Mouse (Mus musculus) thymus, adult 2 months (tissue): ENCODE results near the gene Syn2. TPM values are rescaled to one million over a fixed set of nuclear protein-coding genes. Genes with fewer than 3 reads are reported as not detected.
A peak's percentile ranks its signal among the peaks of the same experiment; 100 is the strongest.

ENCODE experiments used
- DNase-seq: peaks from one replicate; pipeline ENCODE4 v3.0.0; 2021
- H3K27ac ChIP-seq: fragments of 200-500 bp; 2 replicates; pipeline ENCODE4 v1.5.1; 2012; ENCODE audit warnings: low read length, control low read depth; ENCODE audit not compliant: control insufficient read depth, insufficient read depth
- H3K27me3 ChIP-seq: fragments of 200-500 bp; 2 replicates; pipeline ENCODE4 v1.6.1; 2012; ENCODE audit warnings: mild to moderate bottlenecking, low read length, moderate library complexity, mixed read lengths; ENCODE audit not compliant: control insufficient read depth, insufficient read depth
- H3K36me3 ChIP-seq: fragments of 200-500 bp; 2 replicates; pipeline ENCODE4 v1.6.1; 2012; ENCODE audit warnings: mild to moderate bottlenecking, low read length, moderate library complexity; ENCODE audit not compliant: control insufficient read depth, insufficient read depth
- H3K4me1 ChIP-seq: fragments of 200-500 bp; replicated peaks from 2 replicates; pipeline ENCODE4 v1.6.1; 2012; ENCODE audit warnings: low read length; ENCODE audit not compliant: control insufficient read depth, insufficient read depth
- H3K4me3 ChIP-seq: fragments of 200-500 bp; 2 replicates; pipeline ENCODE4 v1.5.1; 2012; ENCODE audit warnings: mild to moderate bottlenecking, low read length, control low read depth, moderate library complexity; ENCODE audit not compliant: control insufficient read depth, insufficient read depth
- CTCF ChIP-seq: fragments of 200-500 bp; IDR thresholded peaks from 2 replicates; pipeline ENCODE4 v1.5.1; 2012; ENCODE audit warnings: mild to moderate bottlenecking, control low read depth, low read length, moderate library complexity, borderline replicate concordance; ENCODE audit not compliant: control insufficient read depth, poor library complexity, insufficient read depth; ENCODE audit errors: extremely low read depth
- POLR2A ChIP-seq: fragments of 200-500 bp; IDR thresholded peaks from 2 replicates; pipeline ENCODE4 v1.6.1; 2012; ENCODE audit warnings: mild to moderate bottlenecking, low read length, control low read depth, moderate library complexity; ENCODE audit not compliant: control insufficient read depth, poor library complexity, insufficient read depth; ENCODE audit errors: extremely low read depth
- WGBS: fragments of 180-500 bp; shearing (Covaris S2); methylation state at CpG from one replicate; pipeline ENCODE4 v1.1.7; 2018; 5-methylcytosine and 5-hydroxymethylcytosine counted together
- polyA plus RNA-seq: library from polyadenylated mRNA; depleted of rRNA; stranded (reverse); fragments of >200 nt; gene quantifications from 2 replicates; pipeline ENCODE4 v1.2.3, GENCODE M21; 2012; rRNA removed

The Syn2 gene
- 1.7 and 2.1 TPM in 2 replicates for polyA plus RNA-seq

DNA sequence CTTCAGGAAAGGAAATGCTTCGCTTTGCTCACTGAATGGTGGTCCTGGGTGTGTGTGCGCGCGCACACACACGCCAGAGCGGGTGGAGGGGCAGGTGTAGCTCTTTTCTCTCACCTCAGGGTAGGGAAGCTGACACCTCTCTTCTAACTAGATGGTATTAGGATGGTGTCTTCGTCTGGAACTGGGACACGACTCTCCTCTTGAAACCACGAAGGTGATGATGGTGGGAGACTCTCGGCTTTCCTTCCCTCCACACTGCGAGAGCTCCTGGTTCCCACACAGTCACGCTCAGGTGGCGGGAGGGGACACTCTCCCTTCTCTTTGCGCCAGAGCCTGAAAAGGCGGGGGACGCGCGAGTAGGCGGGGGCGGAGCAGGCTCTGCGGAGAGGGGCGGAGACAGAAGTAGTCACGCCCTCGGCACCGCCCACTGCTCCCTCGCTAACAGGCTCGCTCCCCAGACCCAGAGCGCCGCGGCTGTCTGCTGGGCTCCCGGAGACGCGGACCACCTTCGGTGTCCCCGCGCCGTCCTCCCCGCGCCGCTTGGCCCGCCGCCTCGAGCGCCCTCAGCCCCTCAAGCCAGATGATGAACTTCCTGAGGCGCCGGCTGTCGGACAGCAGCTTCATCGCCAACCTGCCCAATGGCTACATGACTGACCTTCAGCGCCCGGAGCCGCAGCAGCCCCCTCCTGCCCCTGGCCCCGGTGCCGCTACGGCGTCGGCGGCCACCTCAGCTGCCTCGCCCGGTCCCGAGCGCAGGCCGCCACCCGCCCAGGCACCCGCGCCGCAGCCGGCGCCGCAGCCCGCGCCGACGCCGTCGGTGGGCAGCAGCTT lies at the start of gene Syn2:
Gene Syn2 (plus strand): TSS at position 402 of the 831 bp plus-strand sequence.
- WGBS = 2% methylated on average over 75 of the region's 75 CpGs
- DNase-seq = peak; percentile 81
- Histone ChIP-seq H3K4me3 (peak within 1 kb of the TSS; percentile 45), H3K27me3 (peaks cover 10% of the 10 kb centered on the region), H3K4me1 (peaks cover 7% of the 10 kb centered on the region), H3K36me3 (no peaks in the 10 kb centered on the region), H3K27ac (no peak within 1 kb of the TSS)
- TF ChIP-seq CTCF (0 out of 2 replicates have a peak, but pooled peaks have one; percentile 18), POLR2A (no peak)

DNA sequence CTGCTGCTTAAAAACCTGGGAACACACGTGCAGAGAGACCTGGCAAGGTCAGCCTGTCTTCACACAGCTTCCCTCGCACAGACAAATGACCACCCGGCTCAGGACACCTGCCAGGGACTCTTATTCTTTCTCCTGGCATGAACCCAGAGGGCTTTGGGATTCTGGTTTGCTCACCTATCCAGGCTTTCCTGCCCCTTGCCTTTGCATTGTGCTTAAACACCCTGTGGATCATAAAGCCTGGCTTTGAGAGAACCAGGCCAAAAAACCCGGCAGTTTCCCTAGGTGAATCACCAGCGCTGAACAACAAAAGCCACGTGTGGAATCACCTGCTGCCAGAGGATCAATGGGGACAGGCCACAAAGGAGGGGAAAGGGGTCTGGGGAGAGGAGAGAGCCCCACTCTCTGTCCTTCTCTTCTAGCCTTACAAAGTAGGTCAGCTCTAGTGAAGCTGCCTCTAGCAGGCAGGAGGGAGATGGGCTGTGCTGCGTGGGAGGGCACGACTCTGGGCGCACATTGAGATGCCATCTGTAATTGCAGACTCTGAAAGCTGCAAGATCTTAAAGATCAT lies 49.3 kb upstream of the Syn2 start:
- 80% methylated on average over 9 of the region's 9 CpGs for WGBS
- Histone ChIP-seq H3K4me1 (no peaks in the 10 kb centered on the region), H3K36me3 (no peaks in the 10 kb centered on the region), H3K27me3 (no peaks in the 10 kb centered on the region), H3K27ac (no peak overlapping the region), H3K4me3 (no peak overlapping the region)
- TF ChIP-seq CTCF = no peak
- no peak for TF ChIP-seq POLR2A
- DNase-seq = no peak

DNA sequence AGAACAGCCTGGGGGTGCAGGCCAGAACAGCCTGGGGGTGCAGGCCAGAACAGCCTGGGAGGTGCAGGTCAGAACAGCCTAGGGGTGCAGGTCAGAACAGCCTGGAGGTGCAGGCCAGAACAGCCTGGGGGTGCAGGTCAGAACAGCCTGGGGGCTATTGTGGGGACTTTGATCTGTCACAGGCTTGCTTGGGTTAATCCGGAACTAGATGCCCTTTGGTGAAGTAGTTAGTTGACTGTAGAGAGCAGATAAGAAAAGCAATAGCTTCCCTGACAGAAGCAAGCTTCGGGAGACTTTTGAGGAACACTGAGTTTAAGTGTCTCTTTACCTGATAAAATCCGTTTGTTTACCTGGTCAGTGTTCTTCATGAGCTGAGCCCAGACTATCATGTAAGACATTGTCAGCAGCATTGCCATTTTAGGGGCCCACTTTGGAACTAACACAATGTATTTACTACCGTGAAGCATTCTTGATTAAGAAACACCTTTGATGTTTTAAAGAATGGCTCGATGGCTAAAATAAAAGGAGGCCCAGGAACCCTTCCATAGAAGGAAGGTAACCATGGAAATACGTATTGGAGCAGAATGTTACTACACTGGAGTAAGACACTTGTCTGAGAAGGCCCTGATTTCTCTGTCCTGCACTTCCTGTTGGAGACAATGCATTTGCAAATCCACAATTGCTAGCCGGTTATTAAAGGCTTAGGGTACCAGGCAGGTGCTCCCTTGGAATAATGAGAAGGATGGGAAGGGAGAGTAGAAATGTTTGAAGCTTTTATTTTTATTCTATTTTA lies 46.2 kb upstream of the Syn2 start:
- no peak overlapping the region for H3K27ac ChIP-seq
- no peaks in the 10 kb centered on the region for H3K36me3 ChIP-seq
- DNase-seq = no peak
- WGBS = 91% methylated on average over 7 of the region's 7 CpGs
- no peaks in the 10 kb centered on the region for H3K4me1 ChIP-seq
- TF ChIP-seq CTCF (no peak), POLR2A (no peak)
- no peaks in the 10 kb centered on the region for H3K27me3 ChIP-seq
- H3K4me3 ChIP-seq = no peak overlapping the region

DNA sequence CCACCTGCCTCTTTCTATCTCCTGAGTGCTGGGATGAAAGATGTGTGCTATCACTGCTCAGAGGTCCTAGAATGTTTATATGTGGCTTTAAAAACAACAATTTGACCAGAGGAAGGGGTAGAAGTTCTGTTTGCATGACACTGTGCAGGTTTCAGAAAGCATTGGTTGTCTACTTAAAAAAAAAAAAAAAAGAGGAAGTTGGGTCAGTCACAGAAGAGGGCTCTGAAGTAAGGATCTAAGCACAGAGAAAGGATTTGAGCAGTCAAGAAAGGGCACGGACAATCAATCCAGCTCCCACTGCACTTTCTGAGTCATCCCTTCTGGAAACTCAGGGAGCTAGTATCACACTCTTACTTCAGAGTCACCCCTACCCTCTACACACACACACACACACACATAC lies 43.0 kb upstream of the Syn2 start:
- Histone ChIP-seq H3K4me1 (no peaks in the 10 kb centered on the region), H3K27ac (no peak overlapping the region), H3K27me3 (no peaks in the 10 kb centered on the region), H3K36me3 (no peaks in the 10 kb centered on the region), H3K4me3 (no peak overlapping the region)
- no peak for DNase-seq
- WGBS = 4% methylated on average over 1 of the region's 1 CpGs
- no peak for TF ChIP-seq POLR2A

GRCm38 (mm10) chr6:115102542-115102941 lies 32.2 kb upstream of the Syn2 start:
- Histone ChIP-seq H3K4me1 (no peaks in the 10 kb centered on the region), H3K36me3 (no peaks in the 10 kb centered on the region), H3K27ac (no peak overlapping the region), H3K27me3 (no peaks in the 10 kb centered on the region), H3K4me3 (no peak overlapping the region)
- TF ChIP-seq POLR2A (no peak), CTCF (no peak)
- no peak for DNase-seq
- 69% methylated on average over 4 of the region's 4 CpGs for WGBS

DNA sequence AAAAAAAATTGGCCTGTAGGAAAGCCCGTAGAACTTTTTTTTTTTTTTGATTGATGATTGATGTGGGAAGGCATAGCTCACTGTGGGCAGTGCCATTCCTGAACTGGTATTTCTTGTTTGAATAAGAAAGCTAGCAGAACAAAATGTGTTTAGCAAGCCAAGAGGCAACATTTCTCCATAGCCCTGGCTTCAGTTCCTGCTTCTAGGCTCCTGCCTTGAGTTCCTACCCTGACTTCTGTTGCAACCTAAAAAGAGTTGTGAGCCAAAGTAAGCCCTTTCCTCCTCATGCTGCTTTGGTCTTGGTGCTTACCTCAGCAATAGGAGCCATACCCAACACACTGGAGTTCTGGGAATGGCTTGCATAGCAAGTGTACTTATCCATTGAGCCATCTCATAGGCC lies 23.3 kb upstream of the Syn2 start:
- H3K4me3 ChIP-seq = no peak overlapping the region
- no peaks in the 10 kb centered on the region for H3K27me3 ChIP-seq
- no peaks in the 10 kb centered on the region for H3K36me3 ChIP-seq
- H3K27ac ChIP-seq = no peak overlapping the region
- TF ChIP-seq CTCF = no peak
- no peak for TF ChIP-seq POLR2A
- 90% methylated on average over 1 of the region's 1 CpGs for WGBS
- no peak for DNase-seq
- H3K4me1 ChIP-seq = no peaks in the 10 kb centered on the region
